Mouse (Mus musculus) heart, postnatal 0 days (tissue): ENCODE data around the gene Ccna1.

Experiments
- CTCF ChIP-seq: IDR thresholded peaks from 2 replicates; pipeline ENCODE4 v1.5.1; 2016; ENCODE audit warnings: antibody characterized with exemption, control low read depth, low read depth
- EP300 ChIP-seq: IDR thresholded peaks from 2 replicates; pipeline ENCODE4 v1.6.1; 2016; ENCODE audit warnings: antibody characterized with exemption, low read depth

GRCm38 (mm10) chr3:55085716-55086115, 30.4 kb upstream of the Ccna1 start:
- TF ChIP-seq CTCF: no peak
- no peak for TF ChIP-seq EP300
